Mouse (Mus musculus) natural killer cell, adult 2 months (primary cell): ENCODE data around the gene Dok3.
"Not testable (repeated sequence)": the region's sequence is repeated elsewhere in the genome, so short reads cannot be mapped to it uniquely, and the experiment has no call there.

Experiments used
- DNase-seq, 2 experiments: peaks; one replicate each; pipeline ENCODE4 v3.0.0; 2022; ENCODE audit warnings: low spot score in 2 of 2

Gene Dok3

GRCm38 (mm10) chr13:55529198-55529915 is at the start of gene Dok3:
Dok3 (minus strand) TSS chr13:55529296.
- peak in 1 of 2 experiments; percentile 85 for DNase-seq

- no peak for DNase-seq
These were observed 49.0 kb upstream of the Dok3 start for GRCm38 (mm10) chr13:55578086-55578485.

GRCm38 (mm10) chr13:55576872-55577271 is 47.8 kb upstream of the Dok3 start:
- not testable (repeated sequence) for DNase-seq

- DNase-seq: no peak
These were observed 46.8 kb upstream of the Dok3 start for GRCm38 (mm10) chr13:55575932-55576331.

- DNase-seq: no peak
These were observed 45.2 kb upstream of the Dok3 start for GRCm38 (mm10) chr13:55574321-55574720.

- DNase-seq: no peak
These were observed 44.3 kb upstream of the Dok3 start, which contains the start of gene Tmed9 for GRCm38 (mm10) chr13:55573432-55573831. Tmed9 (plus strand) TSS chr13:55573732.

GRCm38 (mm10) chr13:55571977-55572376 is 42.9 kb upstream of the Dok3 start:
- no peak for DNase-seq

GRCm38 (mm10) chr13:55571027-55571751 is 42.1 kb upstream of the Dok3 start, which contains the start of gene Fam193b:
Fam193b (minus strand) TSS chr13:55571120.
- peak; percentile 91 to 92 for DNase-seq

- DNase-seq: peak; percentile 6 to 7
These were observed 41.3 kb upstream of the Dok3 start for GRCm38 (mm10) chr13:55570286-55570973.

- no peak for DNase-seq
These were observed 40.7 kb upstream of the Dok3 start for GRCm38 (mm10) chr13:55569726-55570285.

- DNase-seq: not testable (repeated sequence)
These were observed 39.4 kb upstream of the Dok3 start for GRCm38 (mm10) chr13:55568524-55568923.

- DNase-seq: no peak
These were observed 38.9 kb upstream of the Dok3 start for GRCm38 (mm10) chr13:55567949-55568348.

- DNase-seq: no peak
These were observed 37.9 kb upstream of the Dok3 start for GRCm38 (mm10) chr13:55567001-55567400.

- DNase-seq: no peak
These were observed 34.3 kb upstream of the Dok3 start for GRCm38 (mm10) chr13:55563266-55563879.

- DNase-seq: no peak
These were observed 28.4 kb upstream of the Dok3 start for GRCm38 (mm10) chr13:55557499-55557898.

- no peak for DNase-seq
These were observed 26.8 kb upstream of the Dok3 start for GRCm38 (mm10) chr13:55555921-55556320.

GRCm38 (mm10) chr13:55549061-55549460 is 20.0 kb upstream of the Dok3 start:
- no peak for DNase-seq

- no peak for DNase-seq
These were observed 19.3 kb upstream of the Dok3 start for GRCm38 (mm10) chr13:55548426-55548825.

GRCm38 (mm10) chr13:55547916-55548315 is 18.8 kb upstream of the Dok3 start:
- no peak for DNase-seq

- DNase-seq: no peak
These were observed 15.7 kb upstream of the Dok3 start for GRCm38 (mm10) chr13:55544792-55545191.

- DNase-seq: no peak
These were observed 14.4 kb upstream of the Dok3 start for GRCm38 (mm10) chr13:55543447-55543846.

- DNase-seq: no peak
These were observed 13.8 kb upstream of the Dok3 start for GRCm38 (mm10) chr13:55542891-55543290.
